Mouse (Mus musculus) megakaryocyte, adult 5-6 weeks (primary cell): Measurements from ENCODE around the gene Begain. TPM values are rescaled to one million over a fixed set of nuclear protein-coding genes. Genes with fewer than 3 reads are reported as not detected.

Source experiments
- ATAC-seq: 2 replicates; pipeline ENCODE4 v1.8.0; 2016; ENCODE audit warnings: mild to moderate bottlenecking, inconsistent platforms; ENCODE audit not compliant: poor library complexity, severe bottlenecking
- total RNA-seq, 2 experiments: library from RNA; stranded (forward) in 1 of 2; stranded (reverse) in 1 of 2; fragments of 153-499, 151-499 nt in 1 of 2; fragments of 221-1000, 200-1000 nt in 1 of 2; gene quantifications; 2 replicates each; pipeline versions ENCODE4 v1.2.3 to v1.2.4; 2015 to 2017

The Begain gene
- total RNA-seq, 2 experiments from 2014 or later, result not detected

- ATAC-seq, result no peak
These were observed 14.8 kb downstream of the Begain start for GRCm38 (mm10) chr12:109053020-109053806.

- ATAC-seq, result no peak
These were observed 18.1 kb downstream of the Begain start for GRCm38 (mm10) chr12:109049949-109050348.

GRCm38 (mm10) chr12:109045581-109045980 is 22.4 kb downstream of the Begain start:
- ATAC-seq, result no peak

- ATAC-seq, result no peak
These were observed 23.5 kb downstream of the Begain start for GRCm38 (mm10) chr12:109044497-109044896.

GRCm38 (mm10) chr12:109039311-109039710 is 28.7 kb downstream of the Begain start:
- no peak for ATAC-seq

GRCm38 (mm10) chr12:109038179-109038819 is 29.7 kb downstream of the Begain start:
- no peak for ATAC-seq

DNA sequence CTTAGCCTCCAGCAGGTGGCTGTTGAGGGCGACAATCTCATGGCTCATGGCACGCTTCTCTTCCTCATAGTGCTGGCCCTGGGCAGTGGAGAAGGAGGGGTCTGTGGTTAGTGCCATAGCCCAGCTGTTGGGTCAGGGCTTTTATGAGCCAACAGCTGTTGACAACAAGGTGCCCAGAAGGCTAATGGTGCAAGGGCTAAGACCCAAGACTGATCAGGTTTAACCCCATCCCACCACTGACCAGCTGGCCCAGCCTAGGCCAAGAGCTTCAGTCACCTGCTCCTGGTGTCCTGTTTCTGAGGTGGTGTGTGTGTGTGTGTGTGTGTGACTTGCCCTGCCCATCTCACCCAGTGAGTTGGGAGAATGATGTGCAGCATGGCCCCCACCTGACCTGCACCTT is 31.0 kb downstream of the Begain start:
- no peak for ATAC-seq

DNA sequence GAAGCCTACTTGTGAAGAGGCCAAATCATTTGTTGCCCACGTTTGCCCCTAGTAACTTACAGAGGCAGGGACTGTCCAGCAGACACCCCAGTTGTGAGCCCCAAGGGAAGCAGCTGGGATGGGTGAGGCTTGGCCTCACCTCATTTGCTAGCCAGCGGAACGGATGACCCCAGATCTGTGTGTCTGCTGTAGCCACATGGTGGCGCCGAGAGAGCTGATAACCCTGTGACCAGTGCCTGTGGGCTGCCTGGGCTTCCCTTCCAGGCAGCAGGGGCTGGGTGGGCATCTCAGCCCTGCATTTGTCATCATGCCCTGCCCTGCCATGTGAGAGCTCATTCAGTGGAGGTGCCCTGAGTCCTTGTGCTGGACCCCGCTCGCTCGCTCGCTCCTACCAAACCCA is 44.2 kb downstream of the Begain start:
- no peak for ATAC-seq

DNA sequence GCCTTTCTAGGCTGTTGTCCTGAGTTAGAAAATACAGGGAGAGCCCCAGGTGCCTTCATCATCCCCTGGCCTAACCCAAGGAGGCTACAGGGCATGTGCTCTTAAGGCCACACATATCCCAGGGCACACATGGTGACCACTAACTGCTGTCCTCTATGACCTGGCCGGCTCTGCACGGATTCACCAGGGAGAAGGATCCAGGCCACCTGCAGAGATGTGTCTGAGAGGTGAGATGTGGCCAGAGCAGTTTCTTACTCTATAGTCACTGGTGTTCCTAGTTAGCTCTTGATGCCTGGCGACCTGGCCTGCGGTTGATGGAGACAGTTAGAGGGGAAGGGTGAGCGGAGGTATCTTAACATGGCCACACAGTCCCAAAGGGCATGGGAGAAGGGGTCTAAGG is 45.1 kb downstream of the Begain start:
- ATAC-seq, result no peak

DNA sequence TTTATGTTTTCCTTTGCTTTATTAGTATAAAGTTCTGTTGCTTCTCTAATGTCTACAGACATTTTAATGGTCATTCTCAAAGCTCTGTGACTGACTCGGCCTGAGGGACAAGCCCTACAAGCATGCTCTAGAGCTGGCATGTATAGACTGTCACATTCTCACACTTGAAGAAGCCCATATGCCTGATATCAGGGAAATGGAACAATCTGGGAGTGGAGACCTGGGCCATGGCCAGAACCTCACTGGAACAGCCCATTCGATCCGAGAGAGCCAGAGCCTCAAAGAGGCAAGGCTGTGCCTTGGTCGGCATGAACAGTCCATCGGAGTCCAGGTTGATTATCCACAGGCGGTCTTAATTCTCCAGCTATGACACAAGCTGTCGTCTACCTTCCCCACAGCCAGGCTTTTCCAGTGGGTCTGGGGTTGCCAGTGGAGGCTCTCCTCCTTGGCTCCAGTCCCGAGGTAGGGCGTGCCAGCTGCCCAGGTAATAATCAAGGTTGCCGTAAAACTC is 45.8 kb downstream of the Begain start:
- ATAC-seq, result no peak

GRCm38 (mm10) chr12:109010070-109010649 is 57.9 kb downstream of the Begain start:
- no peak for ATAC-seq

- no peak for ATAC-seq
These were observed 65.0 kb downstream of the Begain start for GRCm38 (mm10) chr12:109002978-109003377.

GRCm38 (mm10) chr12:108997249-108997648 is 70.8 kb downstream of the Begain start:
- ATAC-seq, result no peak

- no peak for ATAC-seq
These were observed 71.9 kb downstream of the Begain start for GRCm38 (mm10) chr12:108995976-108996636.

DNA sequence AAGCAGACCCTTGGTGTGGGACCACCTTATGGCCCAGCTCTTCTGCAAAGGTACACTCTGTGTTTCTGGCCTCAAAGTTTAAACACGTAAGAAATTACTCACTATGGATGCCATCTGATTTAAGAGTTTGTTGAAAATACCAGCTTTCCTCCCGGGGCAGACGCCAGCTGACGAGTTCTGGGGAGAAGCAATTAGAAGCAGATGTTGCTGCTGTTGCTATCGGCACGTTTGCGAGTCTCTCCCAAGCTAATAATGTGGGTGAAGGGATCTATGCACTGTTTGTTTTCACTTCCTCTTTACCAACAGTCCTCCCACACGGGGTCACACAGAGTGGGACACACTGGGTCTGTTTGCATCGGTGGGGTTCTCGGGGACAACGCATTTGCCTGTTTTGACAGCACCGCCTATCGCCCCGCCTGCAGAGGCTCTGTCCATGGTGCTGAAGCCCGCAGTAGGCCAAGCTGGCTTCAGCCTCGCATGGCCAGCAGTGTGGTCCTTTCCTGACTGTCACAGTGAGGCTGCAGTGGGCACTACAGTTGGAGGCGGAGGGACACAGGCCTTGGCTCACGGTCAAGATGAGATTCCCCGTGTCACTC is 73.5 kb downstream of the Begain start:
- ATAC-seq, result peak; percentile 69

GRCm38 (mm10) chr12:108993046-108993445 is 75.0 kb downstream of the Begain start:
- no peak for ATAC-seq

GRCm38 (mm10) chr12:108990425-108990824 is 77.6 kb downstream of the Begain start:
- peak; percentile 94 for ATAC-seq

- ATAC-seq, result no peak
These were observed 80.6 kb downstream of the Begain start for GRCm38 (mm10) chr12:108987448-108987847.

DNA sequence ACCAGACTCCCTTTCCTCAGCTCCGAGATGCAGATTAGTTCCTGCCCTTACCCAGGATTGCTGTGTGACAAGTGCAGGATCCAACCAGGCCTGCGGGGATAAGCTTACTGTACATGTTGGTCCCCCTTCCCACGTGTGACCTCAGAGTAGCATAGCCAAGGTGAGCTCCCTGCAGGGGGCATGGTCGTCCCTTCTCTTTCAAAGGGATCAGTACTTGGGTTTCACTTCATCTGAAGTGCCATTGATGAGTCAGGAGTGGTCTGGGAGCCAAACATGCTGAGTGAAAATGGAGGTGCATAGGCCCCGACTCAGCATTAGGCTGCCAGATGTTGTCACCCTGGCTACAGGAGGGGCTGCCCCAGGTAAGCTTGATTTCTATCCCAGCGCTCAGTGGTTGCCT is 83.0 kb downstream of the Begain start:
- ATAC-seq, result no peak

DNA sequence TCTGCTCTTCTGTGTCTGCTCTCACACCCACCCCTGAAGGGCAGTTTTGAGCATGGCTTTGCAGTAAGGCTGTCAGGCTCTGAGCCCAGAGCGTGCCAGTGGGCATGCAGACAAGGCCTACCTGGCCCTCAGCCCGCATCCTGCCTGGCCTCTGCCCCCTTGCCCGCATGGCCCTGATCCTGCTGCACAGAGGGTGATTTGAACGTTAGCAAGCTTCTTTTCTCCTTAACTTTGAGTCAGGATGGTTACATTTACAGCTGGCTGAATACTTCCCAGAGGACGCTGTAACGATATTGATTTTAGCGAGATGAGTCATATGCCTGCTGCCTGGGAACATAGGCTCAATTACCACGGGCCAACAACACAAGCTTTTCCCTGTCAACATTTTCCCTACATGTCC is 83.5 kb downstream of the Begain start:
- ATAC-seq, result no peak

- no peak for ATAC-seq
These were observed 84.5 kb downstream of the Begain start for GRCm38 (mm10) chr12:108983496-108983895.
